Mouse (Mus musculus): ENCODE data around the gene Gm6899. TPM values are rescaled to one million over a fixed set of nuclear protein-coding genes. Genes with fewer than 3 reads are reported as not detected.

The Gm6899 gene
- polyA plus RNA-seq, 1 experiment from 2014 or later: not detected

DNA sequence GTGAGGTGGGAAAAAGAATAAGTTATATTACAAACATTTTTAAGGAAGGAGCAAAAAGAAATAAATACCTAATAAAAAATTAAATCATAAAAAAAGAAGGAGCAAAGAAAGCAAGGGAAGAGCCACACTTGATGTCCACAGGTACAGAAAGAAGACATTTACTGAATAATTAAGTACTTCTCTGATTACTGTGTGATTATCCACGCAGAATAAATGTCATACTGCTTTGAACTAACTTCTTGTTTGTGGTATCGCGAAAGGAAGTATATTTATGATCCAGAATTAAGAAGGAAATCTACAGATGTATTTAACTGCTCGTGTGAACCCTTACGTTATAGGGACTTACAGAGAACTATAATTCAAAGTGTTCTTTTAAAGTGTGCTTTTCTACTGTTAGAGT lies 29.7 kb downstream of the Gm6899 start:
- no peak overlapping the region for H3K4me3 ChIP-seq (ENCODE audit: low read depth, low read length)
- ATAC-seq (replicated peaks; ENCODE audit: low FRiP score) (no peak), DNase-seq (ENCODE audit: low spot score) (no peak)
- H3K36me3 ChIP-seq (ENCODE audit: control insufficient read depth, insufficient read depth, low read length): no peaks in the 10 kb centered on the region
- 75% methylated on average over 5 of the region's 5 CpGs for WGBS
- no peaks in the 10 kb centered on the region for H3K27me3 ChIP-seq (replicated peaks; ENCODE audit: control insufficient read depth, insufficient read depth, low read length)
- H3K9ac ChIP-seq (ENCODE audit: low read depth, low read length): no peak overlapping the region
- H3K9me3 ChIP-seq (ENCODE audit: control insufficient read depth, low read length): no peaks in the 10 kb centered on the region
- H3K27ac ChIP-seq (ENCODE audit: low read depth, low read length): no peak overlapping the region
- no peaks in the 10 kb centered on the region for H3K4me1 ChIP-seq (replicated peaks; ENCODE audit: control insufficient read depth, insufficient read depth, low read length)
- H3K4me2 ChIP-seq: no peak overlapping the region

DNA sequence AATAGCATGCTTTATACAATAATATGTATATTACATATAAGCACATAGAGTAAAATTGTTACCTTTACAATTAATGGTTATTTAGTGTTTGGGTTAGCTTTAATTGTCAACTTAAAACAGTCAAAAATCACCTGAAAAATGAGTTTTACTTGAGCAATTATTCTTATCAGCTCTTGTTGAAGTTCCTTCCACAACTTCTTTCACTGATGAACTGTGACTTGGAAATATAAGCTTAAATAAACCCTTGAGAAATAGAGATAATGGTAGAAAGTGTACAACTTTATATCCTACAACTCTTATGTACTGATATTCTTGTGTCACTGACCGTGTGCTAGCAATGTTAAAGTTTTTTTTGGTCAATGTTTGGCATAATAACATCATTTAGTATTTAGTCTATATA lies 43.2 kb downstream of the Gm6899 start:
- no peak overlapping the region for H3K4me3 ChIP-seq (ENCODE audit: low read depth, low read length)
- no peaks in the 10 kb centered on the region for H3K9me3 ChIP-seq (ENCODE audit: control insufficient read depth, low read length)
- WGBS: 73% methylated on average over 1 of the region's 1 CpGs
- ATAC-seq (replicated peaks; ENCODE audit: low FRiP score) (no peak), DNase-seq (ENCODE audit: low spot score) (no peak)
- no peaks in the 10 kb centered on the region for H3K36me3 ChIP-seq (ENCODE audit: control insufficient read depth, insufficient read depth, low read length)
- no peaks in the 10 kb centered on the region for H3K27me3 ChIP-seq (replicated peaks; ENCODE audit: control insufficient read depth, insufficient read depth, low read length)
- no peak overlapping the region for H3K4me2 ChIP-seq
- H3K4me1 ChIP-seq (replicated peaks; ENCODE audit: control insufficient read depth, insufficient read depth, low read length): no peaks in the 10 kb centered on the region
- H3K27ac ChIP-seq (ENCODE audit: low read depth, low read length): no peak overlapping the region
- H3K9ac ChIP-seq (ENCODE audit: low read depth, low read length): no peak overlapping the region

DNA sequence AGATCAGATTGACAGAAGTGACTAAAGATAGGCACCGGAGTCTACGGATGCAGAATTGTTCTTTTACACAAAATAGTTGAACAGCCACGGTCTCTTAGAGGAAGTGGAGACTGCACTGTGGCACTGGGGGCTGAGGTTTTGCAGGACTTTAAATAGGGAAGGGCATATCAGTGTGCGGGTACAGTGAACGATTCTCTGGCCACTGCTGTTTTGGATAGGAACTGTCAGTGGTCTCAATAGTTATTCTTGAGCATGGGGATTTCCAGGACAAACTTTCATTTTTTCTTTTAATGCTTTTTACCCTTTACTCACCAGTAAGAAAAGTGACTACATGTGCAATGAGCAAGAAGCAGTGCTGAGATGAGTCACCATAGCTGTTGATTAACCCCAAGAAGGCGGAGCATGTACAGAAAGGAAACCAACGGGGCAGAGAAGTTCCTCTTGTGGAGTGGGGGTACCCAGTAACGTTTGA lies 47.3 kb downstream of the Gm6899 start:
- no peaks in the 10 kb centered on the region for H3K9me3 ChIP-seq (ENCODE audit: control insufficient read depth, low read length)
- H3K36me3 ChIP-seq (ENCODE audit: control insufficient read depth, insufficient read depth, low read length): no peaks in the 10 kb centered on the region
- WGBS: 41% methylated on average over 8 of the region's 8 CpGs
- no peaks in the 10 kb centered on the region for H3K4me1 ChIP-seq (replicated peaks; ENCODE audit: control insufficient read depth, insufficient read depth, low read length)
- DNase-seq (ENCODE audit: low spot score) (no peak), ATAC-seq (replicated peaks; ENCODE audit: low FRiP score) (no peak)
- no peak overlapping the region for H3K4me3 ChIP-seq (ENCODE audit: low read depth, low read length)
- no peak overlapping the region for H3K9ac ChIP-seq (ENCODE audit: low read depth, low read length)
- H3K4me2 ChIP-seq: 0 out of 2 replicates have a peak overlapping the region, but pooled peaks have one; percentile 10
- no peaks in the 10 kb centered on the region for H3K27me3 ChIP-seq (replicated peaks; ENCODE audit: control insufficient read depth, insufficient read depth, low read length)
- H3K27ac ChIP-seq (ENCODE audit: low read depth, low read length): no peak overlapping the region

DNA sequence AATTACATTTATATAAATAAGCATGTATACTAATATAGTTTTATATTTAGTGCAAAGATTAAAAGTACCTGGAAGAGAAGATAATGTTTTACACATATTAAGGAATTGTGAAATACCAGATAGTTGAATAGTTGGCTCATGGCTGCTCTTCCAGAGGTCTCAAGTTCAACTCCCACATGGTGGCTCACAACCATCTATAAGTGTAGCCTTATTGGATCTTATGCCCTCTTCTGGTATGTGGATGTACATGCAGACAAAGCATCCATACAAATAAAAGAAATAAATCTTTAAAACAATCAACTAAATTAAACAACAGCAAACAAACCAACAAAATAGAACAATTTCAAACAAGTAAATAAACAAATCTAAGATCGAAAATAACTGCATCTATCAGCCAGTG lies 49.1 kb downstream of the Gm6899 start:
- Histone ChIP-seq H3K4me2 (no peak overlapping the region), H3K27ac (ENCODE audit: low read depth, low read length) (no peak overlapping the region), H3K9me3 (ENCODE audit: control insufficient read depth, low read length) (no peaks in the 10 kb centered on the region), H3K9ac (ENCODE audit: low read depth, low read length) (no peak overlapping the region), H3K27me3 (replicated peaks; ENCODE audit: control insufficient read depth, insufficient read depth, low read length) (no peaks in the 10 kb centered on the region), H3K4me3 (ENCODE audit: low read depth, low read length) (no peak overlapping the region), H3K4me1 (replicated peaks; ENCODE audit: control insufficient read depth, insufficient read depth, low read length) (no peaks in the 10 kb centered on the region), H3K36me3 (ENCODE audit: control insufficient read depth, insufficient read depth, low read length) (no peaks in the 10 kb centered on the region)
- DNase-seq (ENCODE audit: low spot score): no peak
- 91% methylated on average over 1 of the region's 1 CpGs for WGBS
- ATAC-seq (replicated peaks; ENCODE audit: low FRiP score): no peak

Other genes with a start within 250 kb of the Gm6899 start
- gene Fancl, start 207.1 kb upstream of the Gm6899 start, polyA plus RNA-seq (2014; fragmentation: Nextera tagmentation; extraction: Ambion mirVana): 28.8 and 32.8 TPM in 2 replicates
- 23.8 and 26.2 TPM in 2 replicates for gene Vrk2, start 758 bp downstream of the Gm6899 start, polyA plus RNA-seq (2014; fragmentation: Nextera tagmentation; extraction: Ambion mirVana)

Measured in liver, embryonic 11.5 days (tissue).